Mouse (Mus musculus) neural tube, embryonic 14.5 days (tissue): Measurements from ENCODE around the gene Lcp2. TPM values are rescaled to one million over a fixed set of nuclear protein-coding genes. Genes with fewer than 3 reads are reported as not detected.

Source experiments
- ATAC-seq: fragments of 200-750 bp; cut with Nextera tagmentation; 2 replicates; pipeline ENCODE4 v1.8.0; 2017; ENCODE audit warnings: low read depth, mild to moderate bottlenecking, moderate TSS enrichment, moderate library complexity
- H3K27ac ChIP-seq: fragments of 300-500 bp; sonication (generic); 2 replicates; pipeline ENCODE4 v1.5.1; 2014; ENCODE audit warnings: low read depth, mild to moderate bottlenecking, control low read depth, low read length, moderate library complexity, mixed read lengths
- H3K27me3 ChIP-seq: fragments of 300-500 bp; sonication (generic); 2 replicates; pipeline ENCODE4 v1.6.1; 2014; ENCODE audit warnings: low read length; ENCODE audit not compliant: control insufficient read depth, insufficient read depth
- H3K36me3 ChIP-seq: fragments of 300-500 bp; sonication (generic); 2 replicates; pipeline ENCODE4 v1.6.1; 2014; ENCODE audit warnings: low read length, mixed read lengths; ENCODE audit not compliant: control insufficient read depth, insufficient read depth
- H3K4me1 ChIP-seq: fragments of 300-500 bp; sonication (generic); 2 replicates; pipeline ENCODE4 v1.6.1; 2014; ENCODE audit warnings: low read length; ENCODE audit not compliant: control insufficient read depth, insufficient read depth
- H3K4me2 ChIP-seq: fragments of 300-500 bp; sonication (generic); 2 replicates; pipeline ENCODE4 v1.6.1; 2014; ENCODE audit warnings: mild to moderate bottlenecking, low read depth, low read length, control low read depth
- H3K4me3 ChIP-seq: fragments of 300-500 bp; sonication (generic); 2 replicates; pipeline ENCODE4 v1.5.1; 2014; ENCODE audit warnings: low read depth, low read length, control low read depth, mixed read lengths
- H3K9ac ChIP-seq: fragments of 300-500 bp; sonication (generic); replicated peaks from 2 replicates; pipeline ENCODE4 v1.6.1; 2014; ENCODE audit warnings: low read depth, mild to moderate bottlenecking, control low read depth, low read length, mixed read lengths
- H3K9me3 ChIP-seq: fragments of 300-500 bp; sonication (generic); 2 replicates; pipeline ENCODE4 v1.6.1; 2016; ENCODE audit warnings: low read length; ENCODE audit not compliant: control insufficient read depth
- WGBS: fragments of 180-500 bp; shearing (Covaris S2); extraction: QIAGEN DNeasy Blood & Tissue Kit; methylation state at CpG from one replicate; pipeline ENCODE4 v1.1.7; 2014; 5-methylcytosine and 5-hydroxymethylcytosine counted together
- polyA plus RNA-seq: library from polyadenylated mRNA; unstranded; fragments of >200 nt; fragmentation: Nextera tagmentation; extraction: Ambion mirVana; gene quantifications from 2 replicates; pipeline ENCODE4 v1.2.1, GENCODE M21; 2014

Gene Lcp2
- polyA plus RNA-seq, 1 experiment from 2014 or later: 1.8 TPM

DNA sequence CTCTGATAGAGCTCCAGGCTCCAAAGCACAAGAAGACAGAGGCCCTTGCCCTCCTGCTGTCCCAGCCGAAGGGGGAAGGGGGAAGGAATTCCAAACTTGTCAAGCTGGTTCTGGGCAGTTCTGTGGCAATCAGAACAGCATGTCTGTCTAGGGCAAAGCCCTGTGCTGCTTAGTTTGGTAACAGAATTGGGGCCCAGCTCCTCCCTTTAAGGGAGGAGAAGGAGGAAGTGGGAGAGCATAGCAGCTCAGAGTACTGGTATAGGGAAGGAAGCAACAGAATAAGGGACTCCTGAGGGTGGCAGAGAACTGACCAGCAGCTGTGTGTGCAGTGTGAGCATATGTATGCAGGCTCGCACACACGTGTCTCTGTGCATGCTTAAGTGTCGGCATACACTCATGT is 25.6 kb downstream of the Lcp2 start:
- no peak for ATAC-seq
- Histone ChIP-seq H3K9me3 (no peaks in the 10 kb centered on the region), H3K9ac (no peak overlapping the region), H3K4me1 (no peaks in the 10 kb centered on the region), H3K27ac (no peak overlapping the region), H3K36me3 (no peaks in the 10 kb centered on the region), H3K27me3 (no peaks in the 10 kb centered on the region; the same call in 1 of the 2 replicates), H3K4me2 (no peak overlapping the region), H3K4me3 (no peak overlapping the region)
- 80% methylated on average over 4 of the region's 4 CpGs for WGBS

- Histone ChIP-seq H3K4me2 (no peak overlapping the region), H3K4me1 (no peaks in the 10 kb centered on the region), H3K27ac (no peak overlapping the region), H3K27me3 (no peaks in the 10 kb centered on the region; the same call in 1 of the 2 replicates), H3K4me3 (no peak overlapping the region), H3K9ac (no peak overlapping the region), H3K36me3 (no peaks in the 10 kb centered on the region), H3K9me3 (no peaks in the 10 kb centered on the region)
- 18% methylated on average over 15 of the region's 15 CpGs for WGBS
- 0 out of 2 replicates have a peak, but pooled peaks have one; percentile 44 for ATAC-seq
Measured at GRCm38 (mm10) chr11:34073776-34074175, 27.1 kb downstream of the Lcp2 start.

DNA sequence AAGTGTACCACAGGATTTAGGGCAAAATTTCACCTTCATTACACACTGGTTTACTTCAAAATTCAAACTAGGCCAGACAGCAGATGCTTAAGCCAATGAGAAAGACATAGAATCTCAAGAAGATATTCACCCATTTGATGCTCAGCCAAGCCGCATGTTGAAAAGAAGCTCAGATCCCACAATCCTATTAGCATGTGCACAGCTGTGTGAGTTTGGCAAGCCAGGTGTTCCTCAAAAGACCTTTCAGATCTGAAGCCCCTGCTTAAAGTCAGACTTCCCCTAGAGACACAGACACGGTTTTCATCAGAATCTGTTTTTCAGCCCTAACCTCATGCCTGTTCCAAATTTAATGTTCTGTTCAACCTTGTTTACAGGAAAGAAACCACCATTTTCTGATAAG is 31.1 kb downstream of the Lcp2 start:
- Histone ChIP-seq H3K36me3 (no peaks in the 10 kb centered on the region), H3K9me3 (no peaks in the 10 kb centered on the region), H3K4me3 (no peak overlapping the region), H3K27ac (no peak overlapping the region), H3K4me1 (peaks cover 6% of the 10 kb centered on the region; the same call in 1 of the 2 replicates), H3K4me2 (no peak overlapping the region), H3K9ac (no peak overlapping the region), H3K27me3 (no peaks in the 10 kb centered on the region; the same call in 1 of the 2 replicates)
- ATAC-seq: no peak
- WGBS: 89% methylated on average over 2 of the region's 2 CpGs

DNA sequence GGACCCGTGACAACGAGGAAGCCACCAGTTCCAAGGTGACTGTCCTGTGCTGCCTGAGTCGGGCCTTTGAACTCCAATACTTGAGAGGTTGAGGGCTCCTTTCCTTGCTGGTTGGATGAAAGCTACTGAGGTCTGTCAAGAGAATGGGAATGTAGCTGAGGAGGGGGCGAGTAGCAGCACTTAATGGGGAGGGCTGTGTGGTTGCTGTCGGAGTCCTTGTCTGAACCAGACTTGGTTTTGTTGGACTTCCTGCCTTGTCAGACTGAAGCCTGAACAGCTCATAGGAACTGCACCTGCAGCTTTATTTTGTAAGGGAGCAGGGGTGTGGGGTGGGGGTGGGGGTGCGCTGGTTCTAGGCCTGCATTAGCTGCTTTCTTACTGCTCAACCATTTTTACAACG is 31.9 kb downstream of the Lcp2 start:
- Histone ChIP-seq H3K4me1 (peaks cover 6% of the 10 kb centered on the region; the same call in 1 of the 2 replicates), H3K27ac (no peak overlapping the region), H3K4me2 (no peak overlapping the region), H3K9ac (no peak overlapping the region), H3K9me3 (no peaks in the 10 kb centered on the region), H3K27me3 (no peaks in the 10 kb centered on the region; the same call in 1 of the 2 replicates), H3K36me3 (no peaks in the 10 kb centered on the region), H3K4me3 (no peak overlapping the region)
- WGBS: 91% methylated on average over 7 of the region's 7 CpGs
- ATAC-seq: no peak

GRCm38 (mm10) chr11:34079542-34080464 is 33.1 kb downstream of the Lcp2 start:
- WGBS: 57% methylated on average over 6 of the region's 6 CpGs
- H3K27ac ChIP-seq: peak overlapping the region; percentile 46; the same call in 1 of the 2 replicates
- H3K4me2 ChIP-seq: no peak overlapping the region
- H3K9me3 ChIP-seq: no peaks in the 10 kb centered on the region
- H3K9ac ChIP-seq: no peak overlapping the region
- no peaks in the 10 kb centered on the region for H3K36me3 ChIP-seq
- ATAC-seq: peak; percentile 63
- H3K27me3 ChIP-seq: no peaks in the 10 kb centered on the region
- H3K4me3 ChIP-seq: no peak overlapping the region
- peaks cover 6% of the 10 kb centered on the region; the same call in 1 of the 2 replicates for H3K4me1 ChIP-seq

DNA sequence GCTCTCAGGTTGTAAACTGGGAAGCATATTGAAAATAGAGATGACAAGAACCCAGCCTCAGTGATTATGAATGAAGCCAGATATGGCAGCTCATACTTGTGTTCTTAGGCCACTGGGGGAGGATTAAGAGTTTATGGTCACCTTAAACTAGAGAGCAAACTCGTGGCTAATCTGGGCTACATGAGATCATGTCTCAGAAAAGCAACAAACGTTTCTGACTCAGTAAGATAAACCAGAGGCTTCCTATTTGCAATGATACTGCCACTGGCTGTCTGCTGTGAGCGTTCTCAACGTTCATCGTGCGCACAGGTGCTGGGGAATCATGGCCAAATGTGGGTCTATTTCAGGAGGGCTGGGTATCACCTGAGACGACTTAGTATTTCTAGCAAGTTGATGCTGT is 37.1 kb downstream of the Lcp2 start:
- Histone ChIP-seq H3K9ac (no peak overlapping the region), H3K4me1 (peaks cover 6% of the 10 kb centered on the region; the same call in 1 of the 2 replicates), H3K4me3 (no peak overlapping the region), H3K36me3 (no peaks in the 10 kb centered on the region), H3K27me3 (no peaks in the 10 kb centered on the region), H3K9me3 (no peaks in the 10 kb centered on the region), H3K27ac (no peak overlapping the region), H3K4me2 (no peak overlapping the region)
- WGBS: 81% methylated on average over 7 of the region's 7 CpGs
- ATAC-seq: no peak

DNA sequence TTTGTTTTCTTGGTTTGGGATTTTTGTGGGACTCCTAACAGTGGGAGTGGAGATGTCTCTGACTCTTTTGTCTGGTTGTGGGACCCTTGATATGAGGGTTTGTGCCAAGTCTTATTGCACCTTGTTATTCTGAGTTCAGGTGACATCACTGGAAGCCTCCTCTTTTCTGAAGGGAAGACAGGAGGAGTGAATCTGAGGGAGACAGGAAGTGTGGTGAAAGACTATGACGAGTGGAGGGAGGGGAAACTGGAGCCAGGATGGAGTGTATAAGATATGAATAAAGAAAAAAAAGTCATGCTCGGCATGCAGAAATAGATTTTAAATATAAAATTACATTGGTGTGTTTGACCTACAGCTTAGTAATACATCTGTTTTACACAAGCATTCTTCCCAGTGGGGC is 37.9 kb downstream of the Lcp2 start:
- Histone ChIP-seq H3K4me2 (no peak overlapping the region), H3K9ac (no peak overlapping the region), H3K27me3 (no peaks in the 10 kb centered on the region), H3K27ac (no peak overlapping the region), H3K36me3 (no peaks in the 10 kb centered on the region), H3K4me3 (no peak overlapping the region), H3K4me1 (peaks cover 6% of the 10 kb centered on the region; the same call in 1 of the 2 replicates), H3K9me3 (no peaks in the 10 kb centered on the region)
- 67% methylated on average over 2 of the region's 2 CpGs for WGBS
- ATAC-seq: no peak

DNA sequence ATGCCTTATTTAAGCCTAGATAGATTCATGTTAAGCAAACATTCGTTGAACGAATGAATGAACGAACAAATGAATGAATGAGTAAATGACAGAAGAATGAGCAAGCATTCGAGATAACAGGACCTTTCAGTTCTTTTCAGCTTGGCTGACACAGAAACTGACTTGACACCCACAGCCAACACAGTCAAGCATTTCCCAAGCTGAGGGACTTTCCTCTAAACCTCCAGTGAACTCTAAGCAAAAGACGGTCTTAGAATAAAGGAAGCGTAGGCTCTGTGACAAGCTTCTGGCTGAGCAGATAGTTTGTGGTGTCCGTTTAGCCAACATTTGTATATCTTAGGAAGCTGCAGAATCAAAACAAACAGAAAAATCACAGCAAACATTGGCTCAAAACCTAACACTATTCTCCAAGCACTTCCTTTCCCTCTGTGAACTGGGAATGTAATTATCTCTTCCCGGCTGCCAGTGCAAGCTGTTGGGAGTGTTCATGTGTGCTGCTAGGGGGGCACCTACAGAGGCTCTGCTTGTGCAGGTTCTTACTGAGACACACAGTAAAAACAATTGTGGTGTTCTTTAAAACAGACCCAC is 39.5 kb downstream of the Lcp2 start:
- Histone ChIP-seq H3K36me3 (no peaks in the 10 kb centered on the region), H3K9me3 (no peaks in the 10 kb centered on the region), H3K4me3 (no peak overlapping the region), H3K9ac (no peak overlapping the region), H3K27me3 (no peaks in the 10 kb centered on the region), H3K4me2 (no peak overlapping the region), H3K27ac (no peak overlapping the region), H3K4me1 (no peaks in the 10 kb centered on the region)
- ATAC-seq: no peak
- WGBS: 83% methylated on average over 8 of the region's 8 CpGs

- no peak overlapping the region for H3K4me2 ChIP-seq
- H3K4me3 ChIP-seq: no peak overlapping the region
- H3K27me3 ChIP-seq: no peaks in the 10 kb centered on the region
- 73% methylated on average over 3 of the region's 3 CpGs for WGBS
- H3K27ac ChIP-seq: no peak overlapping the region
- H3K9me3 ChIP-seq: no peaks in the 10 kb centered on the region
- H3K4me1 ChIP-seq: no peaks in the 10 kb centered on the region
- ATAC-seq: no peak
- no peaks in the 10 kb centered on the region for H3K36me3 ChIP-seq
- no peak overlapping the region for H3K9ac ChIP-seq
Measured at GRCm38 (mm10) chr11:34087064-34087463, 40.3 kb downstream of the Lcp2 start.
